Mouse (Mus musculus) urinary bladder, postnatal 36 days (tissue): ENCODE results near the gene Rgs14.

Experiments
- DNase-seq, 2 experiments: peaks; one replicate each; pipeline ENCODE4 v3.0.0; 2022; ENCODE audit warnings: low spot score in 2 of 2, mixed read lengths in 1 of 2

Gene Rgs14

GRCm38 (mm10) chr13:55346745-55347144, 22.8 kb upstream of the Rgs14 start:
- DNase-seq: no peak

GRCm38 (mm10) chr13:55361145-55361544, 8.4 kb upstream of the Rgs14 start:
- no peak for DNase-seq

- peak in 1 of 2 experiments; percentile 12 for DNase-seq
Observed at GRCm38 (mm10) chr13:55361974-55362452, 7.5 kb upstream of the Rgs14 start.

GRCm38 (mm10) chr13:55362453-55363060, 7.0 kb upstream of the Rgs14 start, which contains the start of gene Lman2:
TSS of gene Lman2 (minus strand) at chr13:55362783.
- DNase-seq: peak; percentile 92 to 97

GRCm38 (mm10) chr13:55368401-55368800, 1.1 kb upstream of the Rgs14 start:
- no peak for DNase-seq

- DNase-seq: no peak
Observed at GRCm38 (mm10) chr13:55370234-55370633, 702 bp downstream of the Rgs14 start.

GRCm38 (mm10) chr13:55371007-55371681, 1.6 kb downstream of the Rgs14 start:
- DNase-seq: no peak

GRCm38 (mm10) chr13:55371740-55372139, 2.2 kb downstream of the Rgs14 start:
- no peak for DNase-seq

GRCm38 (mm10) chr13:55374206-55374924, 4.8 kb downstream of the Rgs14 start:
- no peak for DNase-seq

GRCm38 (mm10) chr13:55375877-55376276, 6.3 kb downstream of the Rgs14 start:
- DNase-seq: no peak

- no peak for DNase-seq
Observed at GRCm38 (mm10) chr13:55378907-55379580, 9.5 kb downstream of the Rgs14 start.

GRCm38 (mm10) chr13:55381790-55382189, 12.3 kb downstream of the Rgs14 start:
- DNase-seq: no peak

- DNase-seq: no peak
Observed at GRCm38 (mm10) chr13:55390644-55391043, 21.1 kb downstream of the Rgs14 start.

- DNase-seq: no peak
Observed at GRCm38 (mm10) chr13:55391626-55392029, 22.1 kb downstream of the Rgs14 start.

- DNase-seq: no peak
Observed at GRCm38 (mm10) chr13:55392933-55393332, 23.4 kb downstream of the Rgs14 start.

- no peak for DNase-seq
Observed at GRCm38 (mm10) chr13:55398088-55398487, 28.6 kb downstream of the Rgs14 start, which contains the start of gene Slc34a1. TSS of gene Slc34a1 (plus strand) at chr13:55398187.

GRCm38 (mm10) chr13:55399300-55400038, 29.9 kb downstream of the Rgs14 start:
- DNase-seq: peak in 1 of 2 experiments; percentile 14

GRCm38 (mm10) chr13:55400039-55400346, 30.5 kb downstream of the Rgs14 start:
- no peak for DNase-seq

GRCm38 (mm10) chr13:55403266-55403665, 33.7 kb downstream of the Rgs14 start:
- no peak for DNase-seq

- peak; percentile 38 to 49 for DNase-seq
Observed at GRCm38 (mm10) chr13:55403935-55404852, 34.7 kb downstream of the Rgs14 start.
